Mouse (Mus musculus) thymus, adult 18-20 months (tissue): Measurements from ENCODE around the gene Prkag2.

Source experiments
- DNase-seq, 2 experiments: peaks; one replicate each; pipeline ENCODE4 v3.0.0; 2022; ENCODE audit warnings: mixed read lengths in 2 of 2

Gene Prkag2

DNA sequence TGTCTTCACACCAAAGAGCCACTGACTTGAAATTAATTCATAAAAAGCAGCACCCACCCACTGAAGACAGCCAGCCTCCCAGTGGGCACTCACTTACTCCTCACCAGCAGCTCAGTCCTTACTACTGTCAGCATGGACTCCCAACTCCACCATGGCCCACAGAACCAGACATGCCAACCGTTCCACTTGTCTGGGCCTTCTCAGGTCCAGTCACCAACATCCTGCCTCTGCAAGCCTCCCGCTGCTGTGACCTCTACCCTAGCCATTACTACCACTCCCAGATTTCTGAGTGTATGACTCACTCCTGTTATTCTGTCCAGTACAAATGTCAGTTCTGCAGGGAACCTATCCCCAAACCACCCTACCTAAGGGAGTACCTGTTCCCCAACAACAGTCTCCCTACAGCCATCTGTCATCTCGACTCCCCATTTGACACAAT is 279.0 kb downstream of the Prkag2 start:
- DNase-seq: no peak

DNA sequence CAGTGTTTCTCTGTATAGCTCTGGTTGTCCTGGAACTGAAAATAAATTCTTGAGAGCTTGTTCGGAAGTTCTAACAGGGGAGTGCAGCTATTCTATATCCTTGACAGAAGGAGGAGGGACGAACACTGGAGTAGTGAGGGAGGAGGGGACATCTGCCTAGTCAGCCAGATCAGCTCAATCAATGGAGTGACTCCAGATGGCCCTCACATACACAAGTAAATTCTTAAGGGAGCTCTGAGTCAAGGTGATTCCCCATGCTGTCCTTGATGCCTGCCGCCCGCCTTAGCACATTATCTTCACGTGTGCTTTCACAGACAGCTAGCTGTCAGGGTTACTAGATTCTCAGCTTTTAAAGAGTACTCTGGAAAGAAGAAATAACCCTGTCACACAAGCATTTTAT is 279.8 kb downstream of the Prkag2 start:
- no peak for DNase-seq

DNA sequence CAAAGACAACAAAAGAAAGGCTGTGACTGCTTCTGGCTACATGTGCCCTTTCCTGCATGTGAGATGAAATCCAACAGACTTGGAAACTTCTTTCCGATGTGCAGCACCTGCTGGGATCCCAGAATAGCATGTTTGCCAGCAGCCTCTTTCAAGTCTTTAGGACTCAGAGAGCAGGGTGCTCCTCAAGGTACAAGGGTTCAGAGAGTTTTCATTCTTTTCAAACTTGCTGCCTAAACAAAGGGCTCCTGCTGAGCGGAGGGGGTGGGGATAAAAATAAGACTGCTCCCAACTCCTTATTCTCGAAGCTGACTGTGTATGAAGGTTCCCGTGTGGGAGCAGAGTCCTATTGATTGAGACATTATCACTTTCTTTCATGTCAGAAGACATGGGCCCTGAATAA is 283.3 kb downstream of the Prkag2 start:
- no peak for DNase-seq

DNA sequence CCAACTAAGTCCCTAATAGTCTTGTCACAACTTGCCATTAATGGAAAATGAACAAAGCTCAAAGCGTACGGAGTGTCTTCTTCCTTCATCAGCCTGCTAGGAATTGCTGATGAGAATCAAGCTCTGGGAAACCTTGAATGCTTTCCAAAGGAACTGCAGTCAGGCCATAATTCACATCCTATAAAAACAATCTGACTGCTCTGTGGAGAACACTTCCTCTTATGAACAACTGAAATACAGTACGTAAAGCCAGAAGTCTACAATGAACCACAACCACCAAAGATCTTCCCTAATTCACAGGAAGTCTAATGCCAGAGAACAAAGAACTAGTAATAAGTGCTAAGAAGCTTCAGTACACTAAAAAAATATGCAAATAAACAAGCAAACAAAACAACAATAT is 286.5 kb downstream of the Prkag2 start:
- no peak for DNase-seq

DNA sequence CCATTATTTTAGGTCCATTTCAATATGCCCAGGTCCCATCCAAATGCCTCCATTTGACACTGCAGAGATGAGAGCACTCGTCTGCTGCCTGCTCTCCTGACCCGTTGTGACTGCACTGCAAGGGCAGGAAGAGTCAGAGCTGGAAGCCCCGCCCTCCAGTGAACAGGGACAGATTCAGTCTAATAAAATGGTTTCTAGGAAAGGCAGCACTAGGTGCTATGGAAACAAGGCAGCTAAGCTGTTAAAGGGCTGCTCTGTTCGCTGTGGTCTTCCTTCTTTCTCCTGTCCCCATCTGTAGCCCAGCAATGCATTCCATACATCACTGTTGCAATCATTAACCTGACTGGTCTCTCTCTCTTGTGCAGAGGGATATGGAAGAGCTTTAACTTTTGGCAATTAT is 287.4 kb downstream of the Prkag2 start:
- DNase-seq: no peak
